Mouse (Mus musculus) urinary bladder, postnatal 14 days (tissue): ENCODE measurements around the gene Tmem203.
A peak's percentile ranks its signal among the peaks of the same experiment; 100 is the strongest.

Source experiments
- DNase-seq: peaks from one replicate; pipeline ENCODE4 v3.0.0; 2021; ENCODE audit warnings: low spot score

The Tmem203 gene

GRCm38 (mm10) chr2:25291184-25292053, 36.2 kb downstream of the Tmem203 start:
- no peak for DNase-seq

GRCm38 (mm10) chr2:25292054-25292544, 36.9 kb downstream of the Tmem203 start:
- no peak for DNase-seq

- DNase-seq, result peak; percentile 84
These were observed 37.6 kb downstream of the Tmem203 start for GRCm38 (mm10) chr2:25292856-25293255.

- no peak for DNase-seq
These were observed 38.5 kb downstream of the Tmem203 start for GRCm38 (mm10) chr2:25293706-25294105.

GRCm38 (mm10) chr2:25297093-25297492, 41.9 kb downstream of the Tmem203 start:
- DNase-seq, result no peak

- no peak for DNase-seq
These were observed 42.8 kb downstream of the Tmem203 start for GRCm38 (mm10) chr2:25298046-25298445.

GRCm38 (mm10) chr2:25303452-25303851, 48.2 kb downstream of the Tmem203 start:
- no peak for DNase-seq

GRCm38 (mm10) chr2:25303931-25304656, 48.9 kb downstream of the Tmem203 start:
- DNase-seq, result no peak

- DNase-seq, result no peak
These were observed 49.7 kb downstream of the Tmem203 start for GRCm38 (mm10) chr2:25304657-25305541.
